Mouse (Mus musculus) stomach, postnatal 0 days (tissue): ENCODE data around the gene Bahd1. TPM values are rescaled to one million over a fixed set of nuclear protein-coding genes. Genes with fewer than 3 reads are reported as not detected.

Experiments used
- ATAC-seq: fragments of 200-750 bp; cut with Nextera tagmentation; 2 replicates; pipeline ENCODE4 v1.8.0; 2017; ENCODE audit not compliant: low FRiP score, low TSS enrichment
- DNase-seq: peaks from one replicate; pipeline ENCODE4 v3.0.0-alpha.2; 2016; ENCODE audit warnings: low spot score
- H3K27ac ChIP-seq: fragments of 300-500 bp; sonication (generic); replicated peaks from 2 replicates; pipeline ENCODE4 v1.5.1; 2014; ENCODE audit warnings: mild to moderate bottlenecking, control low read depth
- H3K27me3 ChIP-seq: fragments of 300-500 bp; sonication (generic); 2 replicates; pipeline ENCODE4 v1.6.1; 2014; ENCODE audit warnings: low read length; ENCODE audit not compliant: control insufficient read depth, insufficient read depth
- H3K36me3 ChIP-seq: fragments of 300-500 bp; sonication (generic); 2 replicates; pipeline ENCODE4 v1.6.1; 2014; ENCODE audit warnings: low read length, mixed read lengths; ENCODE audit not compliant: control insufficient read depth, insufficient read depth
- H3K4me1 ChIP-seq: fragments of 300-500 bp; sonication (generic); replicated peaks from 2 replicates; pipeline ENCODE4 v1.6.1; 2014; ENCODE audit warnings: antibody characterized with exemption; ENCODE audit not compliant: control insufficient read depth, insufficient read depth
- H3K4me2 ChIP-seq: fragments of 300-500 bp; sonication (generic); replicated peaks from 2 replicates; pipeline ENCODE4 v1.6.1; 2014; ENCODE audit warnings: low read depth, mild to moderate bottlenecking, control low read depth, moderate library complexity
- H3K4me3 ChIP-seq: fragments of 300-500 bp; sonication (generic); 2 replicates; pipeline ENCODE4 v1.5.1; 2014; ENCODE audit warnings: low read depth, low read length, control low read depth
- H3K9ac ChIP-seq: fragments of 300-500 bp; sonication (generic); 2 replicates; pipeline ENCODE4 v1.6.1; 2014; ENCODE audit warnings: mild to moderate bottlenecking, low read length, control low read depth, mixed read lengths
- H3K9me3 ChIP-seq: fragments of 300-500 bp; sonication (generic); 2 replicates; pipeline ENCODE4 v1.6.1; 2016; ENCODE audit warnings: low read length; ENCODE audit not compliant: control insufficient read depth
- CTCF ChIP-seq: IDR thresholded peaks from 2 replicates; pipeline ENCODE4 v1.5.1; 2016; ENCODE audit warnings: antibody characterized with exemption, low read depth, mild to moderate bottlenecking, moderate library complexity
- EP300 ChIP-seq: optimal IDR thresholded peaks from 2 replicates; pipeline ENCODE3; 2016; ENCODE audit warnings: antibody characterized with exemption
- WGBS: fragments of 180-500 bp; shearing (Covaris S2); extraction: QIAGEN DNeasy Blood & Tissue Kit; methylation state at CpG from one replicate; pipeline ENCODE4 v1.1.7; 2014; 5-methylcytosine and 5-hydroxymethylcytosine counted together
- polyA plus RNA-seq: library from polyadenylated mRNA; unstranded; fragments of >200 nt; fragmentation: Nextera tagmentation; extraction: Ambion mirVana; gene quantifications from 2 replicates; pipeline ENCODE4 v1.2.1, GENCODE M21; 2015

Gene Bahd1
- polyA plus RNA-seq, 1 experiment from 2014 or later: 3.7 TPM

DNA sequence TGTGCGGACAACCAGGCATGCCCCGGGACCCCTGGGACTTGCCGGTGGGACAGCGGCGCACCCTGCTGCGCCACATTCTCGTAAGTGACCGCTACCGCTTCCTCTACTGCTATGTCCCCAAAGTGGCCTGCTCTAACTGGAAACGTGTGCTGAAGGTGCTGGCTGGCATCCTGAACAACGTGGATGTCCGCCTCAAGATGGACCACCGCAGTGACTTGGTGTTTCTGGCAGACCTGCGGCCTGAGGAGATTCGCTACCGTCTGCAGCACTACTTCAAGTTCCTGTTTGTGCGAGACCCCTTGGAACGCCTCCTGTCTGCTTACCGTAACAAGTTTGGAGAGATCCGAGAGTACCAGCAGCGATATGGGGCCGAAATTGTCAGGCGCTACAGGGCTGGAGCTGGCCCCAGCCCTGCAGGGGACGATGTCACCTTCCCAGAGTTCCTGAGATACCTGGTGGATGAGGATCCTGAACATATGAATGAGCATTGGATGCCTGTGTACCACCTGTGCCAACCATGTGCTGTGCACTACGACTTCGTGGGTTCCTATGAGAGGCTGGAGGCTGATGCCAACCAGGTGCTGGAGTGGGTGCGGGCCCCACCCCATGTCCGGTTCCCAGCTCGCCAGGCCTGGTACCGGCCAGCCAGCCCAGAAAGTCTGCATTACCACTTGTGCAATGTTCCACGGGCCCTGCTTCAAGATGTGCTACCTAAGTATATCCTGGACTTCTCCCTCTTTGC is 27.0 kb downstream of the Bahd1 start:
- H3K9me3 ChIP-seq: no peaks in the 10 kb centered on the region
- H3K36me3 ChIP-seq: peaks cover 4% of the 10 kb centered on the region; the same call in 1 of the 2 replicates
- peak overlapping the region; percentile 75 for H3K27ac ChIP-seq
- DNase-seq (no peak), ATAC-seq (no peak)
- WGBS: 34% methylated on average over 31 of the region's 31 CpGs
- 0 out of 2 replicates have a peak, but pooled peaks cover 5% of the 10 kb centered on the region for H3K4me1 ChIP-seq
- H3K9ac ChIP-seq: peak overlapping the region; percentile 83
- peak overlapping the region; percentile 79 for H3K4me3 ChIP-seq
- H3K27me3 ChIP-seq: no peaks in the 10 kb centered on the region
- H3K4me2 ChIP-seq: peak overlapping the region; percentile 97
- TF ChIP-seq CTCF (no peak), EP300 (no peak)

DNA sequence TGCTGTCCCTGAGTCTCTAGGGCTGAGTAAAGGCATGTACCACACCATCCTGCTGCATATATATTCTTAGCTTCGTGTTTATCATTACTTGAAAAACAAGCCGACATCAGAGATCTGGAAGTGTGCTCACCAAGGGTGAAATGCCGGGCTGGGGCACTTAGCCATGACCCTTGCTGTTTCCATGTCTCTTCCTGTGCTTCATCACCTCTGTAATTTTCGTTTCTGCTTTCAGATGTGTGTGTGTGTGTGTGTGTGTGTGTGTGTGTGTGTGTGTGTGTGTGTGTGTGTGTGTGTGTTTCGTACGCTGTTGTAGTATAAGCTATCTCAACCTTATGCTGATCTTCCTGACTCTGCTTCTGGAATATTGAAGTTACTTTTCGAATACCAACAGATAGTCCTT is 41.2 kb downstream of the Bahd1 start:
- Histone ChIP-seq H3K36me3 (no peaks in the 10 kb centered on the region), H3K4me1 (no peaks in the 10 kb centered on the region), H3K4me2 (no peak overlapping the region), H3K27ac (no peak overlapping the region), H3K9ac (no peak overlapping the region), H3K27me3 (no peaks in the 10 kb centered on the region), H3K4me3 (no peak overlapping the region), H3K9me3 (no peaks in the 10 kb centered on the region)
- DNase-seq (no peak), ATAC-seq (no peak)
- WGBS: 66% methylated on average over 7 of the region's 7 CpGs
- TF ChIP-seq EP300 (no peak), CTCF (no peak)

DNA sequence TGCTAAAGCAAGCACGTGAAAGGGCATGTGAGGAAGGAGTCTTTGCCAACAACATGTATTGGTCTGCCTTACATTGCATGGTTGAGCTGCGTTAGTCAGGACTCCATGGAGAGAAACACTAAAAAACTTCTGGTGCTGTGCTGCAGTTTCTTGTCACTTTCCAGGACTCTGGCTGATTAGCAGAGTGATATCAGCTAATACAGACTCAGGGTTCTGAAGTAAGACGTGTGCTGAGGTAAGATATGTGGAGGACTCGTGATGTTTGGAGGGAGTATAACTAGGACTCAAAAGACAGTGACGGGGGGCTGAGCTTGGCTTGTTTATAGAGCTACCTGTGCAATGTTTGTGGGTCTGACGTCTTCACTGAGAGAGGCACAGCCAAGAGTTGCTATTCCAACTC is 43.1 kb downstream of the Bahd1 start:
- TF ChIP-seq EP300 (no peak), CTCF (no peak)
- WGBS: 81% methylated on average over 6 of the region's 6 CpGs

DNA sequence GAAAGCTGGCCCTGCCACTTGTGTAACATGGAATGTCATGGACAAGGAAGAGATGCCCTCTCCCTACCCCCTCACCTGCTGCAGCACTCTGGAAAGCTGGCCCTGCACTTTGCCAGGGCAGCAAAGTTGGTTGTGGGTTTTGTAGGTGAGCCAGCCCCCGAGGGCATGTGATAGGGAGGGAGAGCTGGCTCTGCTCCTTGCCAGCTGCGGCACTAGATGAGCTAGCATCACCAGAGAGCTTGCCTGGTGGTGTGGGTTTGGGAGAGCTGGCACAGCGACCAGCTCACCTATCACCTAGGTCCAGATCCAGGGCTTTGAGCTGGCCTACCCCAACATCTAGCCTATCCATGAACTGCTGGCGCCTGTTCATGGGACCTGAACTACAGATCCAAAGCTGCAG is 48.6 kb downstream of the Bahd1 start:
- no peak overlapping the region for H3K4me2 ChIP-seq
- DNase-seq (no peak), ATAC-seq (no peak)
- WGBS: 73% methylated on average over 4 of the region's 4 CpGs
- no peak overlapping the region for H3K9ac ChIP-seq
- no peaks in the 10 kb centered on the region for H3K27me3 ChIP-seq
- H3K4me3 ChIP-seq: no peak overlapping the region
- TF ChIP-seq CTCF (no peak), EP300 (no peak)
- no peaks in the 10 kb centered on the region for H3K4me1 ChIP-seq
- H3K27ac ChIP-seq: no peak overlapping the region
- H3K36me3 ChIP-seq: no peaks in the 10 kb centered on the region
- H3K9me3 ChIP-seq: no peaks in the 10 kb centered on the region

More for the DNA sequence above, 43.1 kb downstream of the Bahd1 start:
- Histone ChIP-seq H3K36me3 (no peaks in the 10 kb centered on the region), H3K9me3 (no peaks in the 10 kb centered on the region), H3K9ac (no peak overlapping the region), H3K4me3 (no peak overlapping the region), H3K4me1 (no peaks in the 10 kb centered on the region), H3K27ac (no peak overlapping the region), H3K27me3 (no peaks in the 10 kb centered on the region), H3K4me2 (no peak overlapping the region)
- DNase-seq (no peak), ATAC-seq (no peak)

DNA sequence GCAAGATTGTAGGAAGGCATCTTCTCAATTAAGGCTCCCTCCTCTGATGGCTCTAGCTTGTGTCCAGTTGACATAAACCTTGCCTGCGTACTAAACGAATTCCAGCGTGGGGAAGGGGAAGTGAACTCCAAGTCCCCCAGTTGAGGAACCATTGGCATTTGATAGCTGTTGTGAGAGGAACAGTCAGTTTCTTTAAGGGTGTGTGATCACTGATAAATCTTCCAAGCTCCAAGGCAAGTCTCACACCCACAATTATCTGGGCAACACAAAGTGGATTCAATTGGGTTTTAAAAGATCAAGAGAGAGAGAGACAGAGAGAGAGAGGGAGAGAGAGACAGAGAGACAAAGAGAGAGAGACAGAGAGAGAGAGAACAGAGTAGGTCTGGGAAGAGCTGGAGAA is 49.5 kb downstream of the Bahd1 start:
- H3K9ac ChIP-seq: no peak overlapping the region
- H3K9me3 ChIP-seq: no peaks in the 10 kb centered on the region
- no peaks in the 10 kb centered on the region for H3K36me3 ChIP-seq
- WGBS: 62% methylated on average over 3 of the region's 3 CpGs
- no peak overlapping the region for H3K4me2 ChIP-seq
- no peak for TF ChIP-seq EP300
- no peaks in the 10 kb centered on the region for H3K27me3 ChIP-seq
- no peaks in the 10 kb centered on the region for H3K4me1 ChIP-seq
- DNase-seq (no peak), ATAC-seq (no peak)
- no peak overlapping the region for H3K4me3 ChIP-seq
- no peak overlapping the region for H3K27ac ChIP-seq

DNA sequence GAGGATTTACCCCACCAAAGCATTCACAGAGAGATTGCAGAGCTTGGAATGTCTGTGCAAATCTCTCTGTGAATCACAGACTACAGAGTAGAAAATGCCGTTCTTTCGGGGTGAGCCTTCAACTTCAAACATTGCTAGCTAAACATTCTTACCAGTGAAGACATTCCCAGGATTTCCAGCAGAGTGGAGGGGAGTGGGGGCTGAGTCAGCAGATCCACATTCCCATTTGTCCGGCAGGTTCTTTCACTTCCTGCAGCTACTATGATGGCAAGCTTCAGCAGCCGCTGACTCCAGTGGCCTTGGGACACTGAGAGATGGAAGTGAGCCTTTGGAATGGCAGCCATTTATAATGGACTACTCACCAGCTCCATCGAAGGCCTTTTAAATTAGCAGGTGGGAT is 56.3 kb downstream of the Bahd1 start:
- TF ChIP-seq EP300: no peak
- TF ChIP-seq CTCF: no peak
- Histone ChIP-seq H3K4me3 (no peak overlapping the region), H3K27ac (no peak overlapping the region), H3K9me3 (no peaks in the 10 kb centered on the region), H3K36me3 (no peaks in the 10 kb centered on the region), H3K4me2 (no peak overlapping the region), H3K9ac (no peak overlapping the region), H3K27me3 (no peaks in the 10 kb centered on the region), H3K4me1 (no peaks in the 10 kb centered on the region)
- no peak for ATAC-seq
- DNase-seq: no peak
- 53% methylated on average over 5 of the region's 5 CpGs for WGBS
